Mouse (Mus musculus) spleen, postnatal 10 days (tissue): Measurements from ENCODE around the gene Elmod1.

ENCODE experiments used
- DNase-seq, 2 experiments: peaks; one replicate each; pipeline ENCODE4 v3.0.0; 2021 to 2022; ENCODE audit warnings: low spot score in 2 of 2

The Elmod1 gene

DNA sequence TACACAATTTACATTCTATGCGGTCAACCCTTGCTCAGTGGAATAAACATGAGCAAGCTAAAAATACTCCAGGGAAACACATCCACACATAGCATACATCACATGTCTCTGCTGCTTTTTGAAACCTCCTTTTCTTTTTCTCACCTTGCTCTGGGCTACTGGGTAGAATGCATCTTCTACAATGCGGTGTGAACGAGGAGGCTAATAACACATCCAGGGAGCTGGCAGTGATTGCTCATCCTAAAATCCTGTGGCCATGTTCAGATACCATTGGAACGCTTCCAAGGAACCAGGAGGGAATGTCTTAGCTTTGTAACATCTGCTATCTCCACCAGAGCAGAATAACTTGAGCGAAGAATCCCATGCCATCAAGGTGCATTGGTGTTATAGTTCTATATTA lies 64.8 kb downstream of the Elmod1 start:
- no peak for DNase-seq

DNA sequence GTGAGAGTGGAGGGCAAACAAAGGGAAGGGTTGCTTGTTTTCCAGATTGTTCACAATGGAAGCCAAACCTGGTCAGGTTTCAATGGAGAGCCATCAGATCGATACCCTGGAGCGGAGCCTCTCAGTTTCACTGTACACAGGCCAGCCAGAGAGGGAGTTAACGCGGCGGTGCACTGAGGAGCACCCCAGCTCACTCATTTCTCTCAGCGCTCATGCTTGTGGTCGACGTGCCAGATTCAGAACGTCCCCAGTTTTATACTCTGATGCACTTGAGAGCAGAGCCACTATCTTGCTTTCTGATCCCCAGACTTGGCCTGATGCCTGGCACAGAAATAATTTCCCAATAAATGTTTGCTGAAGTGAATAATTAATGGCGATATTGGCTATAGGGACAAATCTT lies 68.3 kb downstream of the Elmod1 start:
- no peak for DNase-seq

- DNase-seq = no peak
Observed at GRCm38 (mm10) chr9:53905418-53905817, 69.7 kb downstream of the Elmod1 start.

DNA sequence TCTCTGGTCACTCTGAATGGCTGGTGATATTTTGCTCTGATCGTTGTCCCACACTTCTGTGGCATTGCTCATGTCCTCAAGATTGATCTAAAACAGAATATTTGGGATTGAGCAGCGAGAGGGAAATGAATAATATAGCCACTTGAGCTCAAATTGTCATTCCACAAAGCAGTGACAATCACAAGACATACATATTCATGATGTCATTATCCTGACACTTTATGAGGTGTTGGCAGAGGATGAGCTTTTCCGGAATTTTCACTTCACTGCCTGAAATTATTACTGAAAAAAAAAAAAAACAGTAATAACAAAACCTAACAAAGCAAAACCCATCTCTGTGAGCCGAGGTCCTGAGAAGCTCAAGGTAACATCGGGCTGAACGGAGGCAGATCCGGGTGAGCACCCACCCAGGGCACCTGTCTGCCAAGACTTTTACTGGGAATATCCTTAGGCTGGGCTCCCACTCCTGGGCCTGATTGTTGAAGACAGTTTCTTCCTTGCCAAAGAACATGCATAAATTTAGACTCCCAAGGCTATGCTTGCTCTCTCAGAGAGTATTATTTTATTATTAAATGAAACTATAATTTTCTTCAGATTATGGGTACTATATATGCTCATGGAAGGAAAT lies 71.8 kb downstream of the Elmod1 start:
- DNase-seq = no peak

DNA sequence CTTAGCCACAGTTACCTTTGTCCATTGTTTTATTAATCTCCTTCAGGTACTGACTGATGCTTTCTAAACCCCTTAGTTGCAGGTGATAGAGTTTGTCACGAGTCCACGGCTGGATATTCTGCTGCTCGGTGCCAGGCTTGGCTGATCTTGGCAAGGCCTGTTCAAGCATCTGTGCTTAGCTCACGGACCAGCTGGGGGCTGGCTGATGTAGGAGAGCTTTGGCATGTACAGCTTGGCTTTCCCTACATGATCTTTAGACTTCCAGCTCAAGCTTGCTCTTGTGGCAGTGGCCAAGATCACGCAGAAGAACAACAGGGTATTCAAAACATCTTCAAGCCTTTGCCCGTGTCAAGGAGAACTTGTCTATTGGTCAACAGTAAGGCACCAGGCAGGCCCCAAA lies 75.3 kb downstream of the Elmod1 start:
- DNase-seq = no peak

GRCm38 (mm10) chr9:53895827-53896226 lies 79.3 kb downstream of the Elmod1 start:
- no peak for DNase-seq

DNA sequence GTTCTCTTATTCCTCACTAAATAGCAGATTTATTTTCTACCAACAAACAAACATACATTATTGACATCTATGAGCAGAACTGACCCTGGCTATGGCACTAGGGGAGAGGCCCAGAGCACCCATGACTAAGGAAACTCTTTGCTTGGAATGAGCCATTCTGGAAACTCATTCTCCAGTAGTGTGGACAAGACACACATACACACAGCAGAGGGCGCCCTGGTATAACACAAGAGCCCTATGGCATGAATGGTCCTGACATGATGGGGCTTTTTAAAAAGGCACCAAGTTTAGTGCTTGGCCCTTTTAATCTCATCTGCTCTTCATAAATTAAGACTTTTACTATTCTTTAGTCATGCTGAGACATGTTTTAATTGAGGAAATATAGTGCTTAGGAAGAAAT lies 85.0 kb downstream of the Elmod1 start:
- DNase-seq = no peak

DNA sequence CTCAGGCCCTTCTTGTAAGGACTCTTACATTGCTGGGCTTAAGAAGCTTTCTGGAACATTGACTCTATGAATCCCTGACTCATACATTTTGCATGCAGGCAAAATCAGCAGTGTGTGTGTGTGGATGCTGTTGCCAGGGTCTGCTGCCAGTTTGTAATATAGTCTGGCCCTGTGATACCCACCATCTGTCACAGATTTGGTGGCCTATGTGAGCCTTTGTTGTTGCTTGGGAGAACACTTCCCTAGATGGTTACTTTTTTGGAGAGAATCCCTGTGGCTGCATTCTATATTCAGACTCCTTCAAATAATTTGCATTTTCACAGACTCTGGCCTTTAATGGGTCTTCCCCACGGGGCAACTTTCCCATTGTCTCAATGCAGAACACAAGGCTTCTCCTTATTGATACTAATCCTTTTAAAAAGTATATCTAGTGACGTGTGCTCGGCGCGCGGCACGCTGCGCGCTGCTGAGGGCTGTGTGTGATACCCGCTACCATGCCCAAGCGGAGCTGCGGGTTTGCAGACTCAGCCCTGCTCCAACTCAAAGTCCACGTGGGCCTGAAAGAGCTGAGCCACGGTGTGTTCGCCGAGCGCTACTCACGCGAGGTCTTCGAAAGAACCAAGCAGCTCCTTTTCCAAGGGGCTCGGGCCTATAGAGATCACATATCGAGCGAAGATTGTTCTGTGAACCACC lies 91.4 kb downstream of the Elmod1 start:
- DNase-seq = no peak

- no peak for DNase-seq
Observed at GRCm38 (mm10) chr9:53877423-53877822, 97.7 kb downstream of the Elmod1 start.

GRCm38 (mm10) chr9:53873239-53873638 lies 101.9 kb downstream of the Elmod1 start:
- DNase-seq = no peak
